8 mouse cellular contexts compared by ENCODE assay signal in genomic region chr10:62549523-62550166, GRCm38 (mm10). TPM values are rescaled to one million over a fixed set of nuclear protein-coding genes. Genes with fewer than 3 reads are reported as not detected.
DNase-seq lines count a peak whose midpoint lies in the region; ATAC-seq and TF ChIP-seq lines count a peak whose summit lies in the region.

No protein-coding gene starts in this region.

- no peak overlapping the region for H3K4me2 ChIP-seq in kidney, postnatal 0 days (ENCODE audit: low read length)
- H3K4me2 ChIP-seq in liver, embryonic 14.5 days (ENCODE audit: low read depth), result peak overlapping the region; percentile 21

- H3K27me3 ChIP-seq in kidney, postnatal 0 days (ENCODE audit: insufficient read depth, low read length), result no peaks in the 10 kb centered on the region
- no peaks in the 10 kb centered on the region for H3K27me3 ChIP-seq in liver, embryonic 14.5 days (ENCODE audit: control insufficient read depth, insufficient read depth, low read length)

- 28% methylated on average over 15 of the region's 16 CpGs for WGBS in kidney, postnatal 0 days
- 17% methylated on average over 14 of the region's 16 CpGs for WGBS in liver, embryonic 14.5 days (ENCODE audit: insufficient replicate concordance)

- H3K4me1 ChIP-seq in cortical plate, adult 2 months (ENCODE audit: control insufficient read depth, insufficient read depth, low read length), result peaks cover 2% of the 10 kb centered on the region
- no peaks in the 10 kb centered on the region for H3K4me1 ChIP-seq in kidney, postnatal 0 days (replicated peaks; ENCODE audit: insufficient read depth, low read length)
- peaks cover 0 to 3% of the 10 kb centered on the region in 2 experiments; a peak in 2 of 4 replicates for H3K4me1 ChIP-seq in liver, embryonic 14.5 days (replicated peaks; ENCODE audit: control insufficient read depth in 2 of 2, insufficient read depth in 2 of 2, low read length in 1 of 2)

- peak; percentile 75 for DNase-seq in CD4-positive helper T cell, adult 2 months (ENCODE audit: low read depth, low spot score)
- peak; percentile 71 for DNase-seq in adipocyte (ENCODE audit: low spot score)
- DNase-seq in kidney, postnatal 0 days (ENCODE audit: low spot score), result peak; percentile 72
- DNase-seq in liver, embryonic 14.5 days (ENCODE audit: low read depth in 3 of 3, low spot score in 3 of 3), result peak; percentile 52 to 66 (median 55)
- peak; percentile 71 for DNase-seq in ovary, postnatal 14 days (ENCODE audit: low spot score)
- DNase-seq in thymus, postnatal 0 days (ENCODE audit: low spot score), result peak; percentile 79

- no peaks in the 10 kb centered on the region for H3K9me3 ChIP-seq in kidney, postnatal 0 days (replicated peaks; ENCODE audit: low read length)
- no peaks in the 10 kb centered on the region for H3K9me3 ChIP-seq in liver, embryonic 14.5 days (ENCODE audit: control insufficient read depth, low read length)

- H3K27ac ChIP-seq in cortical plate, adult 2 months (ENCODE audit: insufficient read depth, low read length), result no peak overlapping the region
- H3K27ac ChIP-seq in kidney, postnatal 0 days, result no peak overlapping the region
- H3K27ac ChIP-seq in liver, embryonic 14.5 days, result no peak overlapping the region

- H3K4me3 ChIP-seq in cortical plate, adult 2 months (ENCODE audit: insufficient read depth, low read length), result no peak overlapping the region
- no peak overlapping the region for H3K4me3 ChIP-seq in kidney, postnatal 0 days (replicated peaks; ENCODE audit: low read depth, low read length)
- H3K4me3 ChIP-seq in liver, embryonic 14.5 days (ENCODE audit: insufficient read depth in 1 of 2, low read depth in 2 of 2, low read length in 2 of 2), result no peak overlapping the region; a peak in 1 of 4 replicates

- TF ChIP-seq POLR2A in cortical plate, adult 2 months (IDR thresholded peaks at IDR 0.05; ENCODE audit: extremely low read depth, insufficient read depth, low read length), result no peak

- peak; percentile 68 for ATAC-seq in granulocyte monocyte progenitor cell, adult 5-6 weeks (replicated peaks; ENCODE audit: poor library complexity, severe bottlenecking)
- peak; percentile 59 for ATAC-seq in kidney, postnatal 0 days (replicated peaks; ENCODE audit: low FRiP score, low read depth)
- ATAC-seq in liver, embryonic 14.5 days (ENCODE audit: insufficient read depth), result peak; percentile 71; the same call in 1 of the 2 replicates

- peak; percentile 85 for TF ChIP-seq CTCF in cortical plate, adult 2 months (IDR thresholded peaks at IDR 0.05; ENCODE audit: extremely low read depth, insufficient read depth, low read length)
- peak; percentile 78 for TF ChIP-seq CTCF in kidney, postnatal 0 days (IDR thresholded peaks at IDR 0.05; ENCODE audit: low read depth)
- TF ChIP-seq CTCF in liver, embryonic 14.5 days (IDR thresholded peaks at IDR 0.05; ENCODE audit: low read depth), result peak; percentile 88

- no peak overlapping the region for H3K9ac ChIP-seq in kidney, postnatal 0 days (ENCODE audit: low read depth, low read length)
- no peak overlapping the region for H3K9ac ChIP-seq in liver, embryonic 14.5 days (replicated peaks)

- no peaks in the 10 kb centered on the region for H3K36me3 ChIP-seq in kidney, postnatal 0 days (ENCODE audit: insufficient read depth, low read length)
- H3K36me3 ChIP-seq in liver, embryonic 14.5 days (replicated peaks; ENCODE audit: control insufficient read depth, insufficient read depth, low read depth), result no peaks in the 10 kb centered on the region

- no peak for TF ChIP-seq EP300 in liver, embryonic 14.5 days (IDR thresholded peaks at IDR 0.05; ENCODE audit: low read depth)

RNA-seq across cellular contexts. Expression of gene Srgn, which starts 22.4 kb away (rescaled TPM):
- 13.7 and 15.8 TPM in 2 replicates for polyA plus RNA-seq in cortical plate, adult 2 months (2012; rRNA removed)
- total RNA-seq in granulocyte monocyte progenitor cell, adult 5-6 weeks (2014; fragmentation: Nextera tagmentation), result 2,018 and 2,531 TPM in 2 replicates
- 2,281 and 2,967 TPM in 2 replicates for total RNA-seq in granulocyte monocyte progenitor cell, adult 5-6 weeks (2017)
- polyA plus RNA-seq in kidney, postnatal 0 days (2015; fragmentation: Nextera tagmentation; extraction: Ambion mirVana), result 36.6 and 45.1 TPM in 2 replicates
- 23.3 and 23.7 TPM in 2 replicates for polyA plus RNA-seq in liver, embryonic 14.5 days (2012; rRNA removed)
- polyA plus RNA-seq in liver, embryonic 14.5 days (2014; fragmentation: Nextera tagmentation; extraction: Ambion mirVana), result 73.2 and 82.6 TPM in 2 replicates
- 306 and 319 TPM in 2 replicates for polyA plus RNA-seq in thymus, postnatal 0 days (2015; fragmentation: Nextera tagmentation; extraction: Ambion mirVana)

RNA-seq across cellular contexts. Expression of gene Kif1bp, which starts 28.6 kb away (rescaled TPM):
- 141 and 142 TPM in 2 replicates for polyA plus RNA-seq in cortical plate, adult 2 months (2012; rRNA removed)
- total RNA-seq in granulocyte monocyte progenitor cell, adult 5-6 weeks (2014; fragmentation: Nextera tagmentation), result 16.6 and 27.9 TPM in 2 replicates
- 16.4 and 16.9 TPM in 2 replicates for total RNA-seq in granulocyte monocyte progenitor cell, adult 5-6 weeks (2017)
- polyA plus RNA-seq in kidney, postnatal 0 days (2015; fragmentation: Nextera tagmentation; extraction: Ambion mirVana), result 29.1 and 33.8 TPM in 2 replicates
- 6.0 and 9.2 TPM in 2 replicates for polyA plus RNA-seq in liver, embryonic 14.5 days (2012; rRNA removed)
- 11.5 and 13.5 TPM in 2 replicates for polyA plus RNA-seq in liver, embryonic 14.5 days (2014; fragmentation: Nextera tagmentation; extraction: Ambion mirVana)
- polyA plus RNA-seq in thymus, postnatal 0 days (2015; fragmentation: Nextera tagmentation; extraction: Ambion mirVana), result 24.2 and 26.5 TPM in 2 replicates

RNA-seq across cellular contexts. Expression of gene Ddx21, which starts 52.4 kb away (rescaled TPM):
- polyA plus RNA-seq in cortical plate, adult 2 months (2012; rRNA removed), result 16.0 and 17.4 TPM in 2 replicates
- 103 and 110 TPM in 2 replicates for total RNA-seq in granulocyte monocyte progenitor cell, adult 5-6 weeks (2014; fragmentation: Nextera tagmentation)
- 167 and 199 TPM in 2 replicates for total RNA-seq in granulocyte monocyte progenitor cell, adult 5-6 weeks (2017)
- polyA plus RNA-seq in kidney, postnatal 0 days (2015; fragmentation: Nextera tagmentation; extraction: Ambion mirVana), result 15.7 and 16.6 TPM in 2 replicates
- 17.7 and 31.5 TPM in 2 replicates for polyA plus RNA-seq in liver, embryonic 14.5 days (2012; rRNA removed)
- polyA plus RNA-seq in liver, embryonic 14.5 days (2014; fragmentation: Nextera tagmentation; extraction: Ambion mirVana), result 19.2 and 20.3 TPM in 2 replicates
- 29.8 and 29.9 TPM in 2 replicates for polyA plus RNA-seq in thymus, postnatal 0 days (2015; fragmentation: Nextera tagmentation; extraction: Ambion mirVana)
